Mouse (Mus musculus): ENCODE results near the gene Pomt1.

DNA sequence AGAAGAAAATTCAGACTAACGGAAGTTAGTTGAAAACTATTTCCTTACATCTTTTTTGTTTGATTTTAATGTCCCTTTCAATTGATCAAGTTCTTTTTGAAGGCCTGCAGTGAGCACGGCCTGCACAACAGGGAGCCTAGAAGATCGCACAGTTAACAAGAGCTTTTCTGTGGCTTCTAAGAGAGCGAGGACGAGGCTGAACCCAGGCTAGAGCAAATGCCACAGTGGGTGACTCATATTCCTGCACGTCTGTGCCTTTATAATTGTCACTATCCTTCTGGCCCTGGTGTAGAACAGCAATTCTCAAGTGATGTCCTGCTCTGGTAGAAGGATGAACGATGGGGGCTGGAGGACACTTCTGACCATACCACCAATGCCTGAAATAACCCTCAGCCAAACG is 18.7 kb upstream of the Pomt1 start:
- no peak for TF ChIP-seq CHD2 (IDR thresholded peaks at IDR 0.05; ENCODE audit: low read depth, low read length)
- TF ChIP-seq MAFK (IDR thresholded peaks at IDR 0.05; ENCODE audit: insufficient read depth, low read depth, low read length): no peak
- TF ChIP-seq ZC3H11A (IDR thresholded peaks at IDR 0.05; ENCODE audit: borderline replicate concordance, low read depth, low read length): no peak
- no peak for TF ChIP-seq ZNF384 (IDR thresholded peaks at IDR 0.05; ENCODE audit: low read depth, low read length)
- TF ChIP-seq HCFC1 (IDR thresholded peaks at IDR 0.05; ENCODE audit: borderline replicate concordance, insufficient read depth, low read length): no peak
